Mouse (Mus musculus) thymus, postnatal 10 days (tissue): Measurements from ENCODE around the gene Itpa.

ENCODE experiments used
- DNase-seq, 2 experiments: peaks; one replicate each; pipeline ENCODE4 v3.0.0; 2021; ENCODE audit warnings: low spot score in 2 of 2

Gene Itpa

DNA sequence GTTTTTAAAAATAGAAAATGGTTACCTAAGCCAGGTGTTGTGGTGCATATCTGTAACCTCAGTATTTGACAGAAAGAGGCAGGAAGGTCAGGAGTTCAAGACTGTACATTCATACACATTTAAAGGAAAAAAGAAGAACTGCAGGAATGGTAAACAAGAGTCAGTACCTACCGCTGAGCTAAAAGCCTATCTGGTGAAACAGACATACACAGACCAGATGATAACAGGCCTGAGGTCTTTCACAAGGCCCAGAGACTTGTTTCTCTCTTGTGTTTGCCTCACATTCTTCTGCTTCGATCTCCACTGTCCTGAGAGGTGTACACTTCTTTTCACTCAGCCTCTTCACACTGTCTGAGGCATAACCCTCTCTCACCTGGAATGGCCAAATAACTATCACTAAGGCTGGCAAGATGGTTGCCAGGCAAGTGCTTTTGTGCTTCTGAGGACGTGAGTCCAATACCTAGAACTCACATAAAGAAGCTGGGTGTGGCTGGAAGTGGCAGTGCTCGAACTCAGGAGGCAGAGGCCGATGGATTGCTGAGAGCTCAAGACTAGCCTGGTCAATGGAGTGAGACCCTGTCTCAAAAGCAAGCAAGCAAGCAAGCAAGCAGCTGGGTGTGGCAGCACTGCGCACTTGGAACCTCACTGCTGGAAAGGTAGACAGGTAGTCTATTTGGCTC is 11.6 kb upstream of the Itpa start:
- no peak for DNase-seq

DNA sequence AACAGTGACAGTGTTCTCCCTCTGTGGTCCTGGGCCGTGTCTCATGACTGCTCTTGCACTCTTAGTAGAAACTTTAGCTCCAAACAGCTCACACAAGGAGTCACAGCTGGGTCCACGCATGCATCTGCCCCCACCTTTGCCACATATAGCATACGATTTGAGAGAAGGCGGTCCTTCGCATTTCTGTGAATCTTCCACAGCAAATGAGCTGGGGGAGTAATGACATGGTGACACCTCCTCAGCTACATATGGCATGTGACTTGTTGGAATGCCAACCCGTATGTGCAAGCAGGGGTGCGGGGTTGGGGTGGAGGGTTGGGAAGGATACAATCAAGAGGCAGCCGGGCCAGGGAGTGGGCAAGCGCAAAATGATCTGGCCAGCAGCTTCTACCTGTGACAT is 10.9 kb upstream of the Itpa start:
- DNase-seq, result no peak

DNA sequence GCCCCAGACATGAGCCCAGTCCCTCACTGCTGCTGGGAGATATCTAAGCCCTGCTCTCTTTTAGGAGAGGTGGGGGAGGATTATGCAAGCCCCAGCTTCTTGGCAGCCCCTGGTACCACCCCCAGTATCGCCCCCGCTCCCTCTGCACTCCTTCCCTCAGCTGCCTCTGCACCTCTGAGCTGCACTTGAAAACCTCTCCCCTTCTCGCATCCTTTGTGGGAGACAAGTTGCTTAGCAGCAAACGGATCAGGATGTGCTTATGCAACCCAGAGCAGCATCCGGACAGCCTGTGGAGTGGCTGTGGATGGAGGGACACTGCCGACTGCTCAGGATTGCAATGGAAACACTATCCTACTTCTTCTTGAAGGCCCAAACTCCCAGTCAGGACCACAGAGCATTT is 9.9 kb upstream of the Itpa start:
- no peak for DNase-seq

DNA sequence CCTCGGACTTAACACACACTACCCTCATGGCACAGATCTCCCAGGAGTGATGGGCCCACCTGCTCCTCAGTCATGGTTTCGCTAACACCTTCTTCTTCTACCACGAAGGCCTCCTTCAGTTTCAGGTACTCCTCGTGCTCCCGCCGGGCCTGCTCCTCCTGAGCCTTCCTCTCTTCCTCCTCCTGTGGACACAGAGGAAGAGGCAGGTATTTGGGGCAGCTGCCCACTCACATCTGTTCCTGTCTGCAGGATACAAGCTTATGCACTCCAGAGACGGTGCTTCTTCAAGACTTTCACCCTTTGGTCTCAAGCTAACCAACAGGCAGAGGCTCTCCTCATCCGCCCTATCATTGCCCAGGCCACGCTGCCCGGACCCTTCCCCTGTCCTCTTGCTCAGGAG is 8.9 kb upstream of the Itpa start:
- no peak for DNase-seq

DNA sequence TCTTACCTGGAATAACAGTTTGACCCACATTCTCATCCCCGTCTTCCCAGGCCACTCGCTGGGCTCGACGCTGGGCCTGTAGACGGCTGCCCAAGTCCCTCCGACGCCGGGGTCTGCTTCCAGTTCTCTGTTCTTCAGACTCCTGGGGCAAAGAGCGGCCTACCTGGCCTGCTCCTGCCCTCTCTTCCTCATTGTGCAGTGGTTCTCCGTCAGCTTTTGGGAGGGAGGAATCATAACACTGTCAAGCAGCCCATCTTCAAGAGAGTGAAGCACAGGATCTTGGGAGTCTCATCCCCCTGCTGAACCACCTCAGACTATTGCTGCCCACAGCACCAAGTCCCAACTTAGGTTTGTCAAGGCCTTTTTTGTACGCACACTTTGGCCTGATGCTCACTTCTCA is 4.1 kb upstream of the Itpa start:
- DNase-seq, result no peak

DNA sequence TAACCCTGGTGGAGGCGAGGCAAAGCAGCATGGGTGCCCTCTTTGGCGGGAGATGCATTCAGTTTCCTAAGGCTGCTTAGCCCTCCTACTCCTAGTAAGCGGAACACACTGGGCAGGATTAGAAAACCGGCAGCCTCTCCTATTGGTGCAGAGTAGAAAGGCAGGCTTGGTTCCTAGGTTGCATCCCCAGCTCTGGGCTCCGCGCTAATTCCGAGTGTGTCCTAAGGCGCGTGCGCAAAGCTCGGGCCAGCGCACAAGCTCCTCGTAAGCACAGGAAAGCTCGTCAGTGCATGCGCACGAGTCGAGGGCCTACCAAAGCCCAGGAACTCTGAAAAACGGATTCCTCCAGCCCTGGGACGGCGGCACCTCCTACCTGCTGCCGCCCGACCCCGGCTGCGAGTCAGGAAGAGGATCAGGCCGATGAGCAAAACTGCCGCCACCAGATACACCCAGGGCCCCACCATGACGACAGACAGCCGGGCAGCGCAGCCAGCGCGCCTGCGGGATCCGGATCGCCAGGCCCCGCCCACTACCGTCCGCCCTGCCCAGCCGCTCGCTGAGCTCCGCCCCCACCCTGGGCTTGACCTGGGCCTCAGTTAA is 3.2 kb upstream of the Itpa start, which contains the start of gene Ddrgk1:
Gene Ddrgk1, minus strand, starts transcription at position 558 of the 600 bp plus-strand sequence.
- DNase-seq, result peak; percentile 77 to 79

DNA sequence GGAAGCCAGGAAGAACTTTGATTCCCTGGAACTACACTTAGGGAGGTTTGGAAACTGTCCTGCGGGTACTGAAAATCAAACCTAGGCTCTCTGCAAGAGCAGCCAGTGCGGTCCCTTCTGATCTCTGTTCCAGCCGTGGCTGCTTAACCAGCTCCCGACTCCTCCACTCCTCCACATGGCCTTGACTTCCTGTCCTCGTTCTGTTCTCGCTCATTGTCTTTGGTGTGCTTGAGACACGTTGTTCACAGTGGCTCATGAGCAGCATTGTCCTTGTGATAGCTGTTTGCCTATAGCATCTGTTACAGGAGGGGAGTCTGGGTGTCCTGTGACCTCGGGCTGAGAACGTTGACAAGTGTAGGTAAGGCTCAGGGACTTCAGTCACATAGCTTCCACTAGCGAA is 9.8 kb downstream of the Itpa start:
- DNase-seq, result no peak

DNA sequence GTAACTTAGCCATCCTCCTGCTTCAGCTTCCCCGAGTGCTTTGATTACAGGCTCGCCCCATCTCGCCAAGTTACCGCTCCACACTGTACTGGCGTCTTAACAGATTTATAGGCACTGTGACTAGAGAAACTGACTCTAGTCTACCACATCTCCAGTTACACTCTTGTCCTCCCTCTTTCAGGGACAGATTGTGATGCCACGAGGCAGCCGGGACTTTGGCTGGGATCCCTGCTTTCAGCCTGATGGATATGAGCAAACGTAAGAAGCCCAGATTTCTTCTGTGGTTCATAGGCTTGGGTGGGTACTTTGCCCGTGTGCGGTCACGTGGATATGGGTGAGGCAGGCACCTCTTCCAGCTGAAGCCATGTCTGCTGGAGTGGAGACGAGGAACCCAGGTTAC is 11.7 kb downstream of the Itpa start:
- DNase-seq, result no peak

DNA sequence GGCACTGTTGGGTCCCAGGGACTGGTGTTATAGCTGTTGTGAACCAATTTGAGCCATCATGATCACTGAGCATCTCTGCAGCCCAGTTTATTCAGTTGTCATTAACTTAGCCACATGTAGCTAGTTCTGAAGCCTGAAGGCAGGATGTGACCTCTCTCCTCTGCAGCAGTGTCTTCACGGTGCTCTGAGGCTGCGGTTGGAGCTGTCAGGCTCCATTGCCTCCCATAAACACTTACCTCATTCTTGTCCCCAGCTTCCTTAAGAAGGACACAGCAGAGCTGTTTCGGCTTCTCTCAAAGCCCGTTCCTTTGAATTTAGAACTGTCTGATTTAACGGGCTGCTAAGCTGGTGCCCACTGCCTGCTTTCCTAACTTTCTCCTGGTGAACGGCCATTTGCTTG is 12.5 kb downstream of the Itpa start:
- DNase-seq, result no peak

DNA sequence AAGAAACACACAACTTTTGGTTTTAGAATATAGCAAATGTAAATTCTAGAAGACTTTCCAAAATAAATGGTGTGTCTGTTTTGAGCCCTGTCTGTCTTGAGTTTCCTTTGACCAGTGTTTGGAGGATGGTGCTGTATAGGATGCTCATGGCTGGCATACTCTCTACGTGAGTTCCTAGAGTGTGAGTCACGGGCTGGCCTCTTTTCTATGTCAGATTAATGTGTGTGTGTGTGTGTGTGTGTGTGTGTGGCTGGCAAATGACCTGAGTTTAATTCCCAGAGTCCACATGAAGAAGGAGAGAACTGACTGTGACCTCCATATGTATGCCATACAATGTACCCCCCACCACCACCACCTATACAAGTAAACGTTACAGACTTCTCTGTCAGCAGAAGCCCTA is 14.1 kb downstream of the Itpa start:
- no peak for DNase-seq

DNA sequence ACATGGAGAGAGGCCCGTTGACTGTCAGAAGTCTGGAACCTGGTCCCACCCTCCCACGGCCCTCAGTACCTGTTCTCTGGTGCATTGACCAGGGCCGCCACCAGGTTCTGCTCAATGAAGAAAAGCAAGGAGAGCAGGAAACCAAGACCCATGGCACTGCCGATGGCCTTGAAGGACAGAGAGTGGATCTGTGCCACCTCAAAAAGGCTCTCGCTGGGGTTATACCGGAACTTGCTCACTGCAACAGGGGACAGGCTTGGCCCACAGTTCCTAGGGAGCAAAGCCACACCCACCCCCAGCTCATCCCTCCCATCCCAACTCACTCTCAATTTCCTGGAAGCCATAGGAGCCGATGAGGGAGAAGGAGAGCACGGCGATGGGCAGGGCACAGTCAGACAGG is 18.0 kb downstream of the Itpa start:
- DNase-seq, result no peak

DNA sequence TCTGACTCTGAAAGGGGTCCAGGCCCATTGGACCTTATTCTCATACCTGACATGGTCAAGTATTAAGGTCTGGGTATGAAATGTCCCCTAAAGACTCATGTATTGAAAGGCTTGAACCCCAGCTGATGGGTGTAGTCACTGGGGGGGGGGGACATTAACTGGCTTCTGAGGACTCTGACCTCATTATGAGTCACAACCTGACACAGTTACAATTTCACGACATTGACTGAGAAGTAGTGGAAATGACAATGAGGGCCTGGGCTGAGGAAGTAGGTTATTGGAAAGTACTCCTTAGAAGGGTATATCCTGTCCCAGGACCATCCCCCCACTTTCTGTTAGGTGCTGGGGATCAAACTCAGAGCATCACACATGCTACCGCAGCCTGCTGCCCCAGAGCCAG is 21.6 kb downstream of the Itpa start:
- DNase-seq, result no peak

DNA sequence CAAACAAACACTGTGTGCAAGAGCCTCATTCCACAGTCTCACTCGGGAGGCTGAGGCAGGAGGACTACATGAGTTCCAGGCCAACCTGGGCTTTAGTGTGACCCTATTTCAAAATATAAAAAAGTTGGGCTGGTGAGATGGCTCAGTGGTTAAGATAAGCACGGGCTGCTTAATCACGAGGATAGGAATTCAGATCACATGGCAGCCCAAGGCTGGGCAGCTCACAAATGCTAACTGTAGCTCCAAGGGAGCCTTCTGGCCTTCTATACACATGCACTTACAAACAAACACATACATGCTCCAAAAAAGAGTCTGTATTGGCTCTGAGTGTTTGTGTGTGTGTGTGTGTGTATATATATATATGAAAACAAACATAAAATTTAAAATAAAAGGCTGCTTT is 26.2 kb downstream of the Itpa start:
- DNase-seq, result no peak

DNA sequence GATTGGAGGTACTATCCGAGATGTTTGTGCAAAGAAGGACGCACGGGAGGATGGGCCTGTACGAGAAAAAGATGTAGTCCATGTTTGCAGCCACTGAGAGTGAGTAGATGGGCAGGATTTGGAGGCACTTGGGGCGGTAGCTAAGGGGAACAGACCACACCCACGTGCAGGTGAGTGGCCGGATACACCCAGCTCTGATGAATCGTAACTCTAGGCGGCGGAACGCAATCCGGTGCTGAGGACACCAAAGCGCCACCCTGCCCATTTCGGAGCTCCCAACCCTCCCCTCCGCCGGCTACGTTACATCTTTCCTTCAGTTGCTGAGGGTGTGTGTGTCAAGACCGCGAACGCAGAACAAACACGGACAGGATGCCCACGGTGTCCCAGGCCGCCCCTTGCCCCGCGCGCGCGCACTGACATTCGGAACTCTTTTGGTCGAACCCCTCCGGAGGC is 29.3 kb downstream of the Itpa start:
- DNase-seq, result peak in 1 of 2 experiments; percentile 8

DNA sequence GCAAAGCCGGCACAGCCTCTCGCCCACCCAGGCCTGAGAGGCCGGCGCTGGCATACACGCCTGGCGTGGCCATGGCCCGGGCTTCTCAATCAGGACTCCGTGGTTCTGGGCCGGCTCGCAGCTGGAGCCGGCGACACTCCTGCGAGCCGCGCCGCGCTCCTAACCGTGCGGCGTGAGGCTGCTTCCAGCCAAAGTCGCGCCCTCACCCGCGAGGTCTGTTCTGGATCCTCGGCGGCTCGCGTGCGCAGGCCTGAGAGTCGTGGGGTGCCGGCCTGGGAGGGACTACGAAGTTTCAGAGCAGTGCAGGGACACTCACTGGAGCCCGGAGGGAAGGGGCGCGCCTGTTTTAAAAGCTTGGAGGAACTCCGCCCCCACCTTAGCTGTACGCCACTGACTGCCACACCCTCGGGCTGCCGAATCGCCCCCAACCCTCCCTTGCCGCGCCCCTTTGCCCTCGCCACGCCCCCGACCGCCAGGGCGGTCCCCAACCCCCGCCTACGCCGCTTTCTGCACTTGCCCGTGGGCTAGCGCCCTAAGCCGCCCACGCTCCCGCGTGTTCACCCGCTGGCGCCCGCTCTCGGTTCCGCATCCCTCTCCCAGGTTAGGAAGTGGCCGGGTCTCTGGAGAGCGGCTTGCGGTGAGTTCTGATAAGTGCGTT is 29.9 kb downstream of the Itpa start, which contains the start of gene Slc4a11:
Gene Slc4a11, minus strand, starts transcription at position 367 of the 658 bp plus-strand sequence.
- peak; percentile 64 to 66 for DNase-seq

DNA sequence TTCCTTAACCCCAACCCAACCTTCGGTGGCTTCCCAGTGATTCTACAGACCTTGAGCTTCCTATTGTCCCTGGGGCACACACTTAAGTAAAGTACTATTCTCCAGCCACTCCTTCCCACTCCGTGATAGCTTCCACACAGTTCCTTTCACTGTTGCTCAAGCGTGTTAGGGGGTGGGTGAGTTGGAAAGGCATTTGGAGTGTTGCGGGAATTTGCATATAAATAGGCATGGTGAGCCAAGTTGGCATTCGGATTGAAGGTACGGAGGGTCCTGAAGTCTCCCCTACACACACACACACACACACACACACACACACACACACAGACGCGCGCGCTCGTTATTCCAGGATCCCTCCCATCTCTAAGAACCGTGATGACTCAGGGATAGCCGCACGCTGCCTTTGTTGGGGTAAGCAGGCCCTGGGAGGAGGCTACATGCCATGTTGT is 30.4 kb downstream of the Itpa start:
- no peak for DNase-seq

DNA sequence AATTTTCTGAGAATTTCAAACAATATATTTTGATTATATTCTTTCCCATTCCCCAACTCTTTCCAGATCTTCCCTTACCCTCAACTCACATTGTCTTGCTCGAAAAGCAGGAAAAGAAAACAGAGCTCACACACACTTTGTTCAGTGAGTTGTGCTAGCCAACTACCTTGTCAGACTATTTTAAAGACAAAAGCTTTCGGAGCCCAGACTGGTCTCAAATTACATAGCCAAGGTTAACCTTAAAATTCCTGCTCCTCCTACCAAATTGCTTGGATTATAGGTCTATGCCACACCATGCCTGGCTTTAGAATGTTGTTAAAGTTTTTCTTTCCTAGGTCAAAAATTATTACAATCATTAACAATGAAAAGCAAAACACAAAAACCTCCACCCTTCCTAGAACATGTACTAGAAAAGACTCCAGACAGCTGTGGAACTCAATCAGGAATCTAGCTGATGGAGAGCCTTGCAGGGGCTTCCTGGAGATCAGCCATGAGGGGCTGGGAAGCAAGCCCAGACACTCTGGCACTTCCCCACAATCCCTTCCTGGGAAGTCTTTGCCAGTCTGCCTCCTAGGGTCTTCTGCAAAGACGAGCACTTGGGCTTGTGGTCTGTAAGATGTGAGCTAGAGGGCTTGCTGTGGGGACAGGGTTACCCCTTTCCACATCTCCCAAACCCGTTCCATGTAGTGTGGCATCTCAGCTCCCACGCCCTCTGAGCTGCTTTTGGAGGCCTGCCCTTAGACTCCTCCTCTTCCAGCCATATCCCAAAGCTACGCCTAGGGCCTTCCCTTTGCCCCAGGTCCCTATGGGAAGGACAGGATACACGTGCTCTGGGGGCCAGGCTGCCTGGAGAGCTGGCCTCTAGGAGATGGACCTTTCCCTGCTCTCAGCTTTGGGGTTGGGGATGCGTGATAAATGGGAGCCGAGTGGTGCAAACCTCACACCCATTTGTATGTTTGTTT is 36.9 kb downstream of the Itpa start:
- no peak for DNase-seq

DNA sequence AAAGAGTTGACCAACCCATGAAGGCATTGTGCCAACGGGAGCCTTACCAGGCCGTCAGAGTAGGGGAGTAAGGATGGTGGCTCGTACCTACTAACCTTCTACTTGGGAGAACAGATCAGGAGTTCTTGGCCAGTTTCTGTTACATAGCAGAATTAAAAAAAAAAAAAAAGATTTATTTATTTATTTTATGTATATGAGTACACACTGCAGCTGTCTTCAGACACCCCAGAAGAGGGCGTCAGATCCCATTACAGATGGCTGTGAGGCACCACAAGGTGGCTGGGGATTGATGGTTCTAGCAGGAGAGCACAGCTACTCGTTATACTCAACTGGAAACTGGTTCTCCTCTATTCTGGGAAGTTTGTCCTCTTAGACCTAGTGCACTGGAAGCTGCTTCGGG is 37.8 kb downstream of the Itpa start:
- DNase-seq, result no peak

DNA sequence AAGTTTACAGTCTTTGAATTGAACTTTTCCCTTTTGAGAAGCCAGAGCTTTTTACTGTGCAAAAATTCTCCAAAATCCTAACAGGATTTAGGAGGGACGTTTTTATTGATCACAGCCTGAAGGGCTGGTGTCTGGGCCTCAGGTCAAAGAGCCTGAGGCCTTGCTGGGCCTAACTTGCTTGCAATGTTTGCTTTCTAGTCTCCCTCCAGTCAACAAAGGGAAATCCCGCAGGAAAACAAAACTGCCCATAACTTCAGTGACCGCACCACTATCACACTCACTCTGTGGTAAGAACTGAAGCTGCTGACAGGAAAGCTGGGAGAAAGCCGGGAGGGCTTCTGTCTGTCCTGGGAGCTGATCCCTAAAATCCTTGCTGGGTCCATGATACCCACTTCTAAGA is 39.2 kb downstream of the Itpa start:
- DNase-seq, result no peak

DNA sequence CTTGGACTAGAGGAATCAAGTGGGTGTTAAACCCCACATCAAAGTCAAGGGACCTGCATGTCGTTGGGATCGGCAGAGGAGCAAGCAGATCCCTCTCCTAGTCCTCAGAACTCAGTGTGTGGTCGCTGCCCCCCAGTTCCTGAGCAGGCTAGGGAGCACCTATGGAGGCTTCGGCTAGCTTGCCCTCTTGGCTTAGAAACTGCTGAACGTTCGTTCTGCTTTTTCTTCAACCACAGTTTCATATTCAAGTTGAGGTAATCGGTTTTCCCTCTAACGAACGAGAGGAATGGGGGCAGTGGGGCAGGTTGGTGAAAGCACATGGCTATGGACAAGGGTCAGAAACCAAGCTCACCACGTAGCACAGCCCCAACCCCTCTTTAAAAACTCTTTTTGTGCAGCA is 39.6 kb downstream of the Itpa start:
- DNase-seq, result no peak

DNA sequence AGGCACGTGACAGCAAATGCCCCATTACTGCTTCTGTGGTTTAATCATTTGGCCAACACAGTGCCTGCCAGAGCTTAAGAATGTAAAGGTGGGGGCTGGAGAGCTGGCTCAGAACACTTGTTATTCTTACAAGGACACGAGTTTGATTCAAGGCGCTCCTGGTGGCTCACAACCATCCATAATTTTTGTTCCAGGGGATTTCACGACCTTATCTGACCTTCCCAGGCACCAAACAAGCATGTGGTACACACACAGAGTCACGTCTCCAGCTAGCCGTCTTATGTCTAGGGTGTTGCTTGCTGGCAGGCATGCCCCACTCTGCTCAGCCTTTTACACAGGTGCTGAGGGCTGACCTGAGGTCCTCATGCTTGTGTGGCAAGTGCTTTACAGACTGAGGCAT is 50.5 kb downstream of the Itpa start:
- no peak for DNase-seq

DNA sequence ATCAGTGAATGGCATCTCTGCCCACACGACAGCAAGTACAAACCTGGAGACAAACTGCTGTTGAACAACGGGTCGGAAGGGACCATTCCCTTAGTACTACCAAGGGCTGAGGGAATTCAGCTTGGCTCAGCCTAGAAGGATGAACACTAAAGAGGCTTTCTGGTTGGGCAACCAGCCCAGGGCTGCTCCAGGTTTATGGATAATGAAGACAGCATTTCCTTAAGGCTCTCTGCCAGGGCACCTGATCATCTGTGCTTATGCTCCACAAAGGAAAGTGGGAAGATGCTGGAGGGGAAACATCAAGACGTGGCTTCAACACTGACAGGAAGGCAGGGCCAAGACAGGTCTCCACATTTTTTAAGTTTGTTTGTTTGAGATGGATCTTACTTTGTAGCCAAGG is 57.0 kb downstream of the Itpa start:
- no peak for DNase-seq
